Mouse (Mus musculus): ENCODE data around the gene Casc1.
"Not testable (repeated sequence)": the region's sequence is repeated elsewhere in the genome, so short reads cannot be mapped to it uniquely, and the experiment has no call there.

DNA sequence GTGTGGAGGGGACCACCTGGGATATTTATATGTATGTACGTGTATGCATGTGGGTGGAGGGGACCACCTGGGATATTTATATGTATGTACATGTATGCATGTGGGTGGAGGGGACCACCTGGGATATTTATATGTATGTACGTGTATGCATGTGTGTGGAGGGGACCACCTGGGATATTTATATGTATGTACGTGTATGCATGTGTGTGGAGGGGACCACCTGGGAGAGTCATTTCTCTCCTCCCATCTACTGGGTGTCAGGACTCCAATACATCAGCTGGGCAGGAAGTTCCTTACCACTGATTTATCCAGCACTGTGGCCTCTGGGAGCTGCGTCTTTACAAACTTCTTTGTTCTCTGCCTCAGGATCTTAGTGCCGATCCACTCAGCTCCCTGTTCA, 77.8 kb downstream of the Casc1 start:
- not testable (repeated sequence) for TF ChIP-seq POLR2A (IDR thresholded peaks at IDR 0.05; ENCODE audit: borderline replicate concordance, low read depth, low read length); CTCF (IDR thresholded peaks at IDR 0.05; ENCODE audit: low read depth, low read length)
